Mouse (Mus musculus): ENCODE measurements around the gene Nlrc5. TPM values are rescaled to one million over a fixed set of nuclear protein-coding genes. Genes with fewer than 3 reads are reported as not detected.
"Not testable (repeated sequence)": the region's sequence is repeated elsewhere in the genome, so short reads cannot be mapped to it uniquely, and the experiment has no call there.

The Nlrc5 gene
- polyA plus RNA-seq, 1 experiment, result 3.4 TPM

- no peak for TF ChIP-seq GATA1 (IDR thresholded peaks at IDR 0.05; ENCODE audit: borderline replicate concordance, low read length)
- no peak for TF ChIP-seq FLI1 (IDR thresholded peaks at IDR 0.05; ENCODE audit: low read length)
- Histone ChIP-seq H3K27me3 (replicated peaks) (peaks cover 38% of the 10 kb centered on the region), H3K36me3 (replicated peaks; ENCODE audit: low read length) (no peaks in the 10 kb centered on the region), H3K9me3 (no peaks in the 10 kb centered on the region), H3K4me1 (peaks cover 16% of the 10 kb centered on the region), H3K4me3 (replicated peaks) (no peak overlapping the region)
These were observed 2.0 kb downstream of the Nlrc5 start for GRCm38 (mm10) chr8:94436112-94436572.

DNA sequence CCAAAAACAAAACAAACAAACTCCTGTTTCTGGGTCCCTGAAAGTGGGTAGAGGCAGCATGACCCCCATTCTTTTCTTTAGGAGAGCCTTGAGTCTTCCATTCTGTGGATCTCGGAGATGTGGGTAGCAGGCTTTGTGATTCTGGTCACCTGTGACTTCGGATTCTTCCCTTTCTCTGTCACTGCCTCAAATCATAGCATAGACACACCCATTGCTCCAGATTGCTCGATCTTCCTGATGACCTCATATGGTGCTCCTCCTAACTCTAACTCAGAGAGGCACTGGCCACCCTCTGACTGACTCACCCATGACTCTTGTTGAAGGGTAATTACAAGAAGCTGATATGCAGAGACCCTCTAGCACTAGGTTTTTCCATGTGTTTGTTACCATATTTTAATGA, 2.7 kb downstream of the Nlrc5 start:
- TF ChIP-seq FLI1 (IDR thresholded peaks at IDR 0.05; ENCODE audit: low read length), result no peak
- TF ChIP-seq GATA1 (IDR thresholded peaks at IDR 0.05; ENCODE audit: borderline replicate concordance, low read length), result no peak
- Histone ChIP-seq H3K4me1 (peaks cover 16% of the 10 kb centered on the region), H3K27me3 (replicated peaks) (peaks cover 32% of the 10 kb centered on the region), H3K9me3 (no peaks in the 10 kb centered on the region), H3K4me3 (replicated peaks) (no peak overlapping the region), H3K36me3 (replicated peaks; ENCODE audit: low read length) (no peaks in the 10 kb centered on the region)

- Histone ChIP-seq H3K27me3 (replicated peaks) (peaks cover 22% of the 10 kb centered on the region), H3K4me1 (peaks cover 21% of the 10 kb centered on the region), H3K9me3 (no peaks in the 10 kb centered on the region), H3K36me3 (replicated peaks; ENCODE audit: low read length) (no peaks in the 10 kb centered on the region), H3K4me3 (replicated peaks) (no peak overlapping the region)
- TF ChIP-seq FLI1 (IDR thresholded peaks at IDR 0.05; ENCODE audit: low read length), result no peak
- TF ChIP-seq GATA1 (IDR thresholded peaks at IDR 0.05; ENCODE audit: borderline replicate concordance, low read length), result no peak
These were observed 4.5 kb downstream of the Nlrc5 start for GRCm38 (mm10) chr8:94438659-94439058.

- Histone ChIP-seq H3K27me3 (replicated peaks) (peaks cover 21% of the 10 kb centered on the region), H3K4me3 (replicated peaks) (no peak overlapping the region), H3K9me3 (no peaks in the 10 kb centered on the region), H3K36me3 (replicated peaks; ENCODE audit: low read length) (no peaks in the 10 kb centered on the region), H3K4me1 (peaks cover 12% of the 10 kb centered on the region)
- TF ChIP-seq GATA1 (IDR thresholded peaks at IDR 0.05; ENCODE audit: borderline replicate concordance, low read length) (no peak), FLI1 (IDR thresholded peaks at IDR 0.05; ENCODE audit: low read length) (no peak)
These were observed 5.5 kb downstream of the Nlrc5 start for GRCm38 (mm10) chr8:94439691-94440090.

GRCm38 (mm10) chr8:94440389-94440788, 6.2 kb downstream of the Nlrc5 start:
- TF ChIP-seq GATA1 (IDR thresholded peaks at IDR 0.05; ENCODE audit: borderline replicate concordance, low read length) (no peak), FLI1 (IDR thresholded peaks at IDR 0.05; ENCODE audit: low read length) (no peak)
- no peak overlapping the region for H3K4me3 ChIP-seq (replicated peaks)
- H3K36me3 ChIP-seq (replicated peaks; ENCODE audit: low read length), result no peaks in the 10 kb centered on the region
- H3K9me3 ChIP-seq, result no peaks in the 10 kb centered on the region
- H3K4me1 ChIP-seq, result peaks cover 11% of the 10 kb centered on the region
- peaks cover 28% of the 10 kb centered on the region for H3K27me3 ChIP-seq (replicated peaks)

DNA sequence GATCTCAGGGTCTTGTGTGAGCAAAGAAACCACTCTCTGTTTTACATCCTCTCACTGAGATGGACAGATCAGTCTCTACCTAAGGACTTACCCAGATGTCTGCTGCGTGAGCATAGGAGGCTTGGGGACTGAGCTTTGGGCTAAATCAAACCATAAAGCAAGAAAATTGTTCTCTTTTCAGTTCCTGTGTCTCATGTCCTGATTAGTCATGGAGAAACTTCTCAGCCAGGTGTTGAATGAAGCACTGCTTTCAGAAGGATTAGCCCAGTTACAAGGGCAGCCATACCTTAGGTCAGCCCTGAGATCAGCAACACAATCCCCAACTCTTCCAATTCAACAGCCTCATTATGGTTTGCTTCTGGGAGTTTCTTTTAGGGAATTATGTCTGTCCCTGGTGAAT, 7.5 kb downstream of the Nlrc5 start:
- Histone ChIP-seq H3K4me1 (peaks cover 9% of the 10 kb centered on the region), H3K27me3 (replicated peaks) (peaks cover 29% of the 10 kb centered on the region), H3K9me3 (no peaks in the 10 kb centered on the region)

GRCm38 (mm10) chr8:94443153-94443552, 9.0 kb downstream of the Nlrc5 start:
- Histone ChIP-seq H3K4me1 (peaks cover 9% of the 10 kb centered on the region), H3K4me3 (replicated peaks) (no peak overlapping the region), H3K27me3 (replicated peaks) (peaks cover 29% of the 10 kb centered on the region), H3K36me3 (replicated peaks; ENCODE audit: low read length) (no peaks in the 10 kb centered on the region), H3K9me3 (no peaks in the 10 kb centered on the region)
- no peak for TF ChIP-seq GATA1 (IDR thresholded peaks at IDR 0.05; ENCODE audit: borderline replicate concordance, low read length)
- TF ChIP-seq FLI1 (IDR thresholded peaks at IDR 0.05; ENCODE audit: low read length), result no peak

More for the DNA sequence above, 7.5 kb downstream of the Nlrc5 start:
- H3K4me3 ChIP-seq (replicated peaks), result no peak overlapping the region
- TF ChIP-seq GATA1 (IDR thresholded peaks at IDR 0.05; ENCODE audit: borderline replicate concordance, low read length), result no peak
- TF ChIP-seq FLI1 (IDR thresholded peaks at IDR 0.05; ENCODE audit: low read length), result no peak
- no peaks in the 10 kb centered on the region for H3K36me3 ChIP-seq (replicated peaks; ENCODE audit: low read length)

GRCm38 (mm10) chr8:94444480-94444879, 10.3 kb downstream of the Nlrc5 start:
- H3K27me3 ChIP-seq (replicated peaks), result peaks cover 28% of the 10 kb centered on the region
- no peaks in the 10 kb centered on the region for H3K36me3 ChIP-seq (replicated peaks; ENCODE audit: low read length)
- peaks cover 9% of the 10 kb centered on the region for H3K4me1 ChIP-seq
- TF ChIP-seq GATA1 (IDR thresholded peaks at IDR 0.05; ENCODE audit: borderline replicate concordance, low read length), result no peak
- TF ChIP-seq FLI1 (IDR thresholded peaks at IDR 0.05; ENCODE audit: low read length), result no peak
- H3K9me3 ChIP-seq, result no peaks in the 10 kb centered on the region
- no peak overlapping the region for H3K4me3 ChIP-seq (replicated peaks)

DNA sequence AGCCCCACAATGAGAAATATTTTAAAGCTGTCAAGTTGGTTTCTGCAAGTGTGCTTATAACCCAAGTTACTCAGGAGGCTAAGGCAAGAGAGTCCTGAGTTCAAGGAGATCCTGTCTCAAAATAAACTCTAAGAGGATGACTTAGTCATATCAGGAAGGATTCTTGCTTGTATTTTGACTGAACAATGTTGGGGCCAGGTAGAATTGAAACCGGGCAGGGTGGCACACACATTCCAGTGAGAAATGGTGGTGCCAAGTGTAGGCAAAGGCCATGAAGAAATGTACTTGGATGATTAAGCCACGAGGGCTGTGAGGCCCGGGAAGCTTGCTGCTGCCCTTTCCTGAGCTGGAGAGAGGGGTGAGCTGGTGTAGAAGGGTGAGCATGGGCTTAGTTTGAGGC, 13.0 kb downstream of the Nlrc5 start:
- Histone ChIP-seq H3K9me3 (no peaks in the 10 kb centered on the region), H3K36me3 (replicated peaks; ENCODE audit: low read length) (no peaks in the 10 kb centered on the region), H3K27me3 (replicated peaks) (peaks cover 23% of the 10 kb centered on the region), H3K4me1 (peaks cover 9% of the 10 kb centered on the region), H3K4me3 (replicated peaks) (no peak overlapping the region)
- TF ChIP-seq FLI1 (IDR thresholded peaks at IDR 0.05; ENCODE audit: low read length) (no peak), GATA1 (IDR thresholded peaks at IDR 0.05; ENCODE audit: borderline replicate concordance, low read length) (no peak)

- no peaks in the 10 kb centered on the region for H3K9me3 ChIP-seq
- no peak overlapping the region for H3K4me3 ChIP-seq (replicated peaks)
- TF ChIP-seq GATA1 (IDR thresholded peaks at IDR 0.05; ENCODE audit: borderline replicate concordance, low read length), result no peak
- TF ChIP-seq FLI1 (IDR thresholded peaks at IDR 0.05; ENCODE audit: low read length), result no peak
- H3K36me3 ChIP-seq (replicated peaks; ENCODE audit: low read length), result no peaks in the 10 kb centered on the region
- peaks cover 20% of the 10 kb centered on the region for H3K27me3 ChIP-seq (replicated peaks)
- H3K4me1 ChIP-seq, result peaks cover 9% of the 10 kb centered on the region
These were observed 13.6 kb downstream of the Nlrc5 start for GRCm38 (mm10) chr8:94447583-94448324.

- not testable (repeated sequence) for H3K36me3 ChIP-seq (replicated peaks; ENCODE audit: low read length); H3K4me1 ChIP-seq; H3K4me3 ChIP-seq (replicated peaks); H3K27me3 ChIP-seq (replicated peaks)
- H3K9me3 ChIP-seq, result peaks cover 24% of the 10 kb centered on the region
These were observed 18.8 kb downstream of the Nlrc5 start for GRCm38 (mm10) chr8:94452991-94453390.

Measured in megakaryocyte, embryonic 14.5 days (primary cell).